Mouse (Mus musculus): Measurements from ENCODE around the gene Cdca4. TPM values are rescaled to one million over a fixed set of nuclear protein-coding genes. Genes with fewer than 3 reads are reported as not detected.
A peak's percentile ranks its signal among the peaks of the same experiment; 100 is the strongest.

Gene Cdca4
- polyA plus RNA-seq, 1 experiment: 10.3 TPM

DNA sequence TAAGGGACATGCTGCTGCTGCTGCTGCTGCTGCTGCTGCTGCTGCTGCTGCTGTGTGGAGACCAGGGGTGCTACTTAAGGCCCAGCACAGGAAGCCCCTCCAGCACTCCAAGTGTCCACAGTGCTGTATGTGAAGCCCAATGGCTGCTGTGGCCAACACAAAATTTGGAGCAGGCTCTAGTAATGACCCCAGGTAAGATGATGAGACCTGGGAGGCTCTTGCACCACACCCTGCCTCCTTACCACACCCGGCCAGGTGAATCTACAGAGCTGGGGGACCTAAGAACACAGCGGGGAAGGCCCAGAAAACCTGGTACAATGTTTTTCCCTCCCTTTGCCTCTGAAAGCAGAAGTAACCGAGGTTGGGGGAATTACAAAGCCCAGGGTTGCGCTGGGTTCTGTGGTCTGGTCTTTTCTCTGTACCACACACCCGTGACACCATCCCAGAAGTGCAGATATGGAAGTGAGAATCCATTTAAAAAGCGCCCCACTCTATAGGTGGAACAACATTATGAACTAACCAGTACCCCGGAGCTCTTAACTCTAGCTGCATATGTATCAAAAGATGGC lies 38.0 kb upstream of the Cdca4 start:
- Histone ChIP-seq H3K4me1 (ENCODE audit: control insufficient read depth, insufficient read depth, low read length) (no peaks in the 10 kb centered on the region), H3K27ac (ENCODE audit: insufficient read depth, low read depth, low read length) (no peak overlapping the region), H3K4me3 (ENCODE audit: insufficient read depth, low read depth, low read length) (no peak overlapping the region), H3K27me3 (replicated peaks; ENCODE audit: control insufficient read depth, insufficient read depth, low read length) (no peaks in the 10 kb centered on the region), H3K36me3 (ENCODE audit: control insufficient read depth, insufficient read depth, low read length) (no peaks in the 10 kb centered on the region)
- WGBS: 88% methylated on average over 7 of the region's 7 CpGs
- TF ChIP-seq POLR2A (IDR thresholded peaks at IDR 0.05; ENCODE audit: low read depth, low read length): no peak
- no peak for TF ChIP-seq CTCF (conservative IDR thresholded peaks at IDR 0.05; ENCODE audit: insufficient read depth, insufficient read length, low read depth, low read length)
- DNase-seq: no peak

DNA sequence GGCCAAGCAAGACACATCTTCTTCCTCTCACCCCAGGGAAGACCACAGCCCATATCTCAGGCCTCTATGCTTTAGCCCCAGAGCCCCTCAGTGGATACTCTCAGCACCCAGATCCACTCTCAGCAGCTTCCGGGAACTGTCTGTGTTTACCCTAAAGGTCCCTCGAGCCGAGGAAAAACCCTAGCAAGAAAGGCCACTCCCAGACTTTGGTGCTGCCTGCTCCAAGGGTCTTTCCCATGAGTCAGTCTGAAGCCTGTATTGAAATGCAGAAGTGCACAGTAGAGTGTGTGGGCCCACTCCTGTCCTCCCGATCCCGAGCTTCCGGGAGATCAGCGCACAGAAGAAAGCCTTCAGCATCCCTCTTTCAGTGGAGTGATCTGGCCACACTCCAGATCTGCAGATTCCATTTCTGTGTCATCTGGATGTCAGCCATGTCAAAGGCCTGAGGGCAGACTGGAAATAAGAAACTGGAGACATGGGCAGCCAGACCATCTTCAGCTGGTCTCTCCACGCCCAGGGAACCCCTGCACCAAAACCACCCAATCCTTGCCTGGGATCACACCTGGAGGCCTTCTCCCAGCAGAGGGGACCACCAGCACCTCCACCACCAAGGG lies 37.4 kb upstream of the Cdca4 start:
- peak; percentile 51 for DNase-seq
- no peak for TF ChIP-seq CTCF (conservative IDR thresholded peaks at IDR 0.05; ENCODE audit: insufficient read depth, insufficient read length, low read depth, low read length)
- TF ChIP-seq POLR2A (IDR thresholded peaks at IDR 0.05; ENCODE audit: low read depth, low read length): no peak
- Histone ChIP-seq H3K4me3 (ENCODE audit: insufficient read depth, low read depth, low read length) (no peak overlapping the region), H3K36me3 (ENCODE audit: control insufficient read depth, insufficient read depth, low read length) (no peaks in the 10 kb centered on the region), H3K27ac (ENCODE audit: insufficient read depth, low read depth, low read length) (no peak overlapping the region), H3K4me1 (ENCODE audit: control insufficient read depth, insufficient read depth, low read length) (no peaks in the 10 kb centered on the region), H3K27me3 (replicated peaks; ENCODE audit: control insufficient read depth, insufficient read depth, low read length) (no peaks in the 10 kb centered on the region)
- 73% methylated on average over 8 of the region's 8 CpGs for WGBS

DNA sequence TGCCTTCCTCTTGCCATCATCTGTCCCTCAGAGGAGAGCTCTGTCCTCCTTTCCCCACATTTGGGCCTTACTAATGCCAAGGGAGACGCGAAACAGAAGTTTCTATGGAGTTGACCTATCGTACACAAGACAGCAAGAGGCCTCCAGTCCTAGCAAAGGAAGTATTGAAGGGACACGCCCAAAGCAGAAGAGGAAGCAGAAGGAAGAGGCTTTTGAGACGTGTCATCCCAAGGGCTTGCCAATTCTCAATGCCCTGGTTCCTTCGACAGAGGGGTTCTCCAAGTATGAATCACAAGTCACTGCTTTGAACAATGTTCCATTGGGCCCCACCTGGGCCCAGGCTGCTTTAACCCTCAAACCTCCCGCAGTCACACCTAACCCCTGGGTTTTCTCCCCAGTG lies 35.6 kb upstream of the Cdca4 start:
- 78% methylated on average over 7 of the region's 7 CpGs for WGBS
- H3K27ac ChIP-seq (ENCODE audit: insufficient read depth, low read depth, low read length): no peak overlapping the region
- no peaks in the 10 kb centered on the region for H3K27me3 ChIP-seq (replicated peaks; ENCODE audit: control insufficient read depth, insufficient read depth, low read length)
- no peak for DNase-seq
- no peaks in the 10 kb centered on the region for H3K4me1 ChIP-seq (ENCODE audit: control insufficient read depth, insufficient read depth, low read length)
- no peaks in the 10 kb centered on the region for H3K36me3 ChIP-seq (ENCODE audit: control insufficient read depth, insufficient read depth, low read length)
- no peak overlapping the region for H3K4me3 ChIP-seq (ENCODE audit: insufficient read depth, low read depth, low read length)
- TF ChIP-seq POLR2A (IDR thresholded peaks at IDR 0.05; ENCODE audit: low read depth, low read length): no peak
- no peak for TF ChIP-seq CTCF (conservative IDR thresholded peaks at IDR 0.05; ENCODE audit: insufficient read depth, insufficient read length, low read depth, low read length)

DNA sequence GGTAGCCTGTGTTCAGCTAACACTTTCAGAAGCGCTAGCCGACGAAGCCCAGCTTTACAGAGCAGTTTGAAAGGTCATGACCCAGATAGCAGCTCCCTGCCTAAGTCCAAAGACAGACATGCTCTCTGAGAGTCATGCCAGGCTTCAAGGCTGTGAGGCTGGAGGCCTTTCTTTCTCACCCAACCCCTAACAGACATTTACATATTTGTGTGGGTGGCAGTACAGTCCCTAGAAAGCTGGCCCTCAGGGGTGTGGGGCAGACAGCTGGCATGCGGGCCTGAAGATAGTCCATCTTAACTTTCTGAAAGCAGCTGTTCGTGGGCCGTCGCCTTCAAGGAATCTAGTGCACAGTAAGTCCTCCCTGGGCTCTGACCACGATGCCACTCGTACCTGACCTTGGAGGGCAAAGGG lies 32.7 kb upstream of the Cdca4 start:
- no peak overlapping the region for H3K27ac ChIP-seq (ENCODE audit: insufficient read depth, low read depth, low read length)

DNA sequence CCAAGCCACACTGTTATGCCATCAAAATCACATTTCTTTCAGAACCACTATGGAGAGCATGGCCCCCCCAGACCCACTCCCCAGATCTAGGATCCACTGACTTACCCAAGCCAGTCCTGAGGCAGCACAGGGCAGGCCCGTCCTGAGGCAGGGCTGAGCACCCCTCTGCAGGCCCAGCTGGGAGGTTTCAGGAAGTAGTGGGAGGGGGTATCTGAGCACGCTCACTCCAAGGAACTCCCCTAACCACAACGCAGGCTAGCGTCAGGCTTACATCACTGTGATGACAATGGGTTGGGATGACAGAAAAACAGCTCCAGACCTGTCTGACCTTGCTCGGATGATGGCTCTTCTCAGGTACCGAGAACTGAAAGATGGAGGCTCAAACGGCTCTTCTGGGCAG lies 31.5 kb upstream of the Cdca4 start:
- H3K36me3 ChIP-seq (ENCODE audit: control insufficient read depth, insufficient read depth, low read length): no peaks in the 10 kb centered on the region
- no peak overlapping the region for H3K4me3 ChIP-seq (ENCODE audit: insufficient read depth, low read depth, low read length)
- no peaks in the 10 kb centered on the region for H3K27me3 ChIP-seq (replicated peaks; ENCODE audit: control insufficient read depth, insufficient read depth, low read length)
- WGBS: 76% methylated on average over 7 of the region's 7 CpGs
- H3K4me1 ChIP-seq (ENCODE audit: control insufficient read depth, insufficient read depth, low read length): no peaks in the 10 kb centered on the region
- TF ChIP-seq CTCF (conservative IDR thresholded peaks at IDR 0.05; ENCODE audit: insufficient read depth, insufficient read length, low read depth, low read length) (no peak), POLR2A (IDR thresholded peaks at IDR 0.05; ENCODE audit: low read depth, low read length) (no peak)
- DNase-seq: no peak
- H3K27ac ChIP-seq (ENCODE audit: insufficient read depth, low read depth, low read length): no peak overlapping the region

More for the DNA sequence above, 32.7 kb upstream of the Cdca4 start:
- H3K36me3 ChIP-seq (ENCODE audit: control insufficient read depth, insufficient read depth, low read length): no peaks in the 10 kb centered on the region
- H3K4me1 ChIP-seq (ENCODE audit: control insufficient read depth, insufficient read depth, low read length): no peaks in the 10 kb centered on the region
- DNase-seq: no peak
- TF ChIP-seq POLR2A (IDR thresholded peaks at IDR 0.05; ENCODE audit: low read depth, low read length) (no peak), CTCF (conservative IDR thresholded peaks at IDR 0.05; ENCODE audit: insufficient read depth, insufficient read length, low read depth, low read length) (no peak)
- WGBS: 57% methylated on average over 9 of the region's 9 CpGs
- no peak overlapping the region for H3K4me3 ChIP-seq (ENCODE audit: insufficient read depth, low read depth, low read length)
- no peaks in the 10 kb centered on the region for H3K27me3 ChIP-seq (replicated peaks; ENCODE audit: control insufficient read depth, insufficient read depth, low read length)

DNA sequence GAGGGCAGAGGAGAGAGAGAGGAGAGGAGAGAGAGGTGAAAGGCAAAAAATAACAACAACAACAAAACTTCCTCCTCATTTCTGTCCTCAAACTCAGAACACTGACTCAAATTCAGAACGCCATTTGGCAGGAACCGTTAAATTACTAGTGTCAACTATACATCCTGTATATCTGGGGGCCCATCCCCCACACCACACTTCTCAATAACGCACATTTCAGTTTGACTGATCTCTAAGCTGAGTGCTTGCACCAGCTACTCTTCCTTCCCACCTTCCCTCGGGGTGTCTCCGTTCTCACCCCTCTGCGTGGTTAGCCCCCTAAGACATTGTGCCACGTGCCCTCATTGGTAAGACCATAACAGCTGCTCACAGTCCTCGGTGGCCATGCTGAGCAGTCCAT lies 30.7 kb upstream of the Cdca4 start:
- no peak overlapping the region for H3K27ac ChIP-seq (ENCODE audit: insufficient read depth, low read depth, low read length)
- 59% methylated on average over 8 of the region's 8 CpGs for WGBS

DNA sequence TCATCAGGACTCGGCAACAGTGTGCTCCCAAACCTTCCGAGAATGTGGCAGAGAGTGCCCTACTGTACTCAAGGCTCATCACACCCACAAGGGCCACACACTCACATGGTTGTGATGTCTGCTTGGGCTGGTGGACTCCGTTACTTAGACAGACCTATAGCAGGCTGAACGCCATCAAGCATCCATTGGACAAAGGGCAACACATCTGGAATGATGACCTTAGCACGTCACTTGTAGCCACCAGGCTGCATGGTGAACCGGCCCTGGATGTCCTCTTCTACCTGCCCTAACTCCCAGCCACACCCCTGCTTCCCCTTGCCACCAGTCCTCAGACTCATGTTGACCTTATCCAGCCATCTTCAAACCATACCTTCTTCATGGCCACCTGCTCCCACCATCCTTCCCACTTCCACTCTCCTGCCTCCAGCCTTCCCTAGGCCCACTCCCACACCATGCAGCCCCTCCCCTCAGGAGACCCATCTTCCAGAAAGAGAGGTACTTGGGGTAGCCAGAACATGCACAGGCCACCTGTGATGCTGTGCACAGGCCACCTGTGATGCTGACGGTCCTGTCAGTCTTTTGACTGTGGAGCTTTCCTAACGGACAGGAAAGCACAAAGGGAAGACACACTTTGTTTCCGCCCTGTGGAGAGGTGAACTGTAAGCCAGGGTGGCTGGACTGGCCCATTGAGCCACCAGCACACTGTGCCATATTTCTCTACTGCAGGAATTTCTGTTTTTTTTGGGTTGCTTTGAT lies 29.5 kb upstream of the Cdca4 start:
- WGBS: 94% methylated on average over 9 of the region's 9 CpGs
- Histone ChIP-seq H3K4me1 (ENCODE audit: control insufficient read depth, insufficient read depth, low read length) (no peaks in the 10 kb centered on the region), H3K27me3 (replicated peaks; ENCODE audit: control insufficient read depth, insufficient read depth, low read length) (no peaks in the 10 kb centered on the region), H3K4me3 (ENCODE audit: insufficient read depth, low read depth, low read length) (no peak overlapping the region), H3K36me3 (ENCODE audit: control insufficient read depth, insufficient read depth, low read length) (no peaks in the 10 kb centered on the region), H3K27ac (ENCODE audit: insufficient read depth, low read depth, low read length) (no peak overlapping the region)
- DNase-seq: no peak
- no peak for TF ChIP-seq POLR2A (IDR thresholded peaks at IDR 0.05; ENCODE audit: low read depth, low read length)
- TF ChIP-seq CTCF (conservative IDR thresholded peaks at IDR 0.05; ENCODE audit: insufficient read depth, insufficient read length, low read depth, low read length): no peak

More for the DNA sequence above, 30.7 kb upstream of the Cdca4 start:
- Histone ChIP-seq H3K4me1 (ENCODE audit: control insufficient read depth, insufficient read depth, low read length) (no peaks in the 10 kb centered on the region), H3K27me3 (replicated peaks; ENCODE audit: control insufficient read depth, insufficient read depth, low read length) (no peaks in the 10 kb centered on the region), H3K4me3 (ENCODE audit: insufficient read depth, low read depth, low read length) (no peak overlapping the region; the same call in 1 of the 2 replicates), H3K36me3 (ENCODE audit: control insufficient read depth, insufficient read depth, low read length) (no peaks in the 10 kb centered on the region)
- DNase-seq: no peak
- TF ChIP-seq CTCF (conservative IDR thresholded peaks at IDR 0.05; ENCODE audit: insufficient read depth, insufficient read length, low read depth, low read length): no peak
- TF ChIP-seq POLR2A (IDR thresholded peaks at IDR 0.05; ENCODE audit: low read depth, low read length): no peak
